Mouse (Mus musculus) lung, postnatal 4 days (tissue): ENCODE measurements around the gene Rassf2.
A peak's percentile ranks its signal among the peaks of the same experiment; 100 is the strongest.

Experiments used
- DNase-seq, 2 experiments: peaks; one replicate each; pipeline ENCODE4 v3.0.0; 2021

The Rassf2 gene

DNA sequence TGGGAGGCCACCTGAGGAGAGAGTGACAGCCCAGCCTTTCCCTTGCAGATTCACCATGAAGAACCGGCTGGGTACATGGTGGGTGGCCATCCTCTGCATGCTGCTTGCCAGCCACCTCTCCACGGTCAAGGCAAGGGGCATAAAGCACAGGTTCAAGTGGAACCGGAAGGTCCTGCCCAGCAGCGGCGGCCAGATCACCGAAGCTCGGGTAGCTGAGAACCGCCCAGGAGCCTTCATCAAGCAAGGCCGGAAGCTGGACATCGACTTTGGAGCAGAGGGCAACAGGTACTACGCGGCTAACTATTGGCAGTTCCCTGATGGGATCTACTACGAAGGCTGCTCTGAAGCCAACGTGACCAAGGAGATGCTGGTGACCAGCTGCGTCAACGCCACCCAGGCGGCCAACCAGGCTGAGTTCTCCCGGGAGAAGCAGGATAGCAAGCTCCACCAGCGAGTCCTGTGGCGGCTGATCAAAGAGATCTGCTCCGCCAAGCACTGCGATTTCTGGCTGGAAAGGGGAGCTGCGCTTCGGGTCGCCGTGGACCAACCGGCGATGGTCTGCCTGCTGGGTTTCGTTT is 77.0 kb downstream of the Rassf2 start:
- DNase-seq, result no peak

- DNase-seq, result peak in 1 of 2 experiments; percentile 8
These were observed 77.6 kb downstream of the Rassf2 start for GRCm38 (mm10) chr2:131952456-131952855.

DNA sequence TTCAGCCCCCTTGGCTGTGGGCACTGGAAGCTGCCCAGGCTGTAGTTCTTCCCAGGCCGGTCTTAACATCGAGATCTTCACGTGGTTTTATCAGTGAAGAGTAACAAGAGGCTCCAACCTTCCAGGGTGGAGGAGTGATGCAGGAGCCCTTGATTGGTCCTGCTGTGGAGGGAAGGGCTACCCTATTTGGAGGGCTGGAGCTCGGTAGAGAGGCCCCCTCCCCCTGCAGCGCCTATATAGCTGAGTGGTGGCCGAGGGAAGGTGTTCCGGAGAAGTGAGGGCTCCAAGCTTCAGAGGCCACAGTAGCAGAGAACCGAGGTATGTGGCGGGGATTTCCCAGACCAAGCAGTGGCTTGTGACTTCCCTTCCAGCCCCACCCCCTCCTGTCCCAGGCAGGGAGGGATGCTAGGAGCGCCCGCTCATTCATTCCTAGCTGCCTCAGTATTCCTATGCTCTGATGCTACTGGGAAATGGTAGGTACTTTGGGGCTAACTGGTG is 79.4 kb downstream of the Rassf2 start, which contains the start of gene Prnd:
Prnd (plus strand) TSS at position 264 of the 498 bp plus-strand sequence.
- peak; percentile 17 to 48 for DNase-seq

GRCm38 (mm10) chr2:131949767-131950597 is 80.1 kb downstream of the Rassf2 start:
- DNase-seq, result peak in 1 of 2 experiments; percentile 71

DNA sequence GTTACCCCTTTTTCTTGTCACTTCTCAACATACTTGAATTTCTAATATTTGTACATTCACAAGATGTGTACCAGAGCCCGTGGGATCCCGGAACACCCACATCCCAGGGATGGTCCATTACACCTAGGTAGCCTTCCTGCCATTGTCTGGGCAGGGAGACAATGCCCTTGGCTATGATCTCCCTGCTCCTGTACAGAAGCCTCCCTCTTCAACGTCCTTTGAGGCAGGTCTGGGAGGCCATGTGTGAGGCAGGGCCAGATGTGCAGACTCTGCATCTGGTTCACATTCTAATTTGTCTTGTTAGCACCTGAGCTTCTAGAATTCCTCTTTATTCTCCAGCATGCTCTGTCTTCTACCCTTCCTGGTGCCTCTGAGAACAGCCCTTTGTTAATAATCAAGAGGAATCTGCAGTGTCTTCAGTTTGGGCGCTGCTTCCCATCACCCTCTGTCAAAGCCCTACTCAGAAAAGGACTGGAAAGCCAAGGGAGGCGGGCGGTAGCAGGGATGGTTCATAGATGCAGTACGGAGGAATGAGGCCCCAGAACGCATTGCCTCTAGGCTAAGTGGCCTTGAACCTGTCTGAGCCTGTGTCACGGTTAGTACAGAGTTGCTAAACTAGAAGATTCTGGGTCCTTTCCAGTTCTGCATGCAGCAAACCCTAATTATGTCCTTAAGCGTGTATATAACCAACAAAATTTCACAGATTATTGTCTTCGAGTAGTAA is 81.0 kb downstream of the Rassf2 start:
- DNase-seq, result peak in 1 of 2 experiments; percentile 26

DNA sequence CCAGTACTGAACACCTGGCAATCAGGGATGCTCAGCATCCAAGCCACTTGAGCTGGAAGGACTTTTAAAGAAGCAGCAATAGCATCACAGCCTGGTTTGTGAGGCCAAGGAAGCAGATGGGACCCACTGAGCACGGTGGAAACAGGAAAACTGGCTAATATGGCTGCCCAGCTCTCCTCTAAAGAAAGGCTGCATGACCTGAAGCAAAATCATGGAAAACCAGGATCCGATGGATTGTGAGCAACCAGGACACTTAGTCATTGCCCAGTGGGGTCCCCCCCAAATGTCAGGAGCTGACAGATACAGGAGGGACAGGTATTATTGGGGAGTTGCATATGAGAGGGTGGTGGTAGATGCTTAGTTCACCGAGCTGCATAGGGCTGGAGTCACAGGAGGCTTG is 81.9 kb downstream of the Rassf2 start:
- peak in 1 of 2 experiments; percentile 7 for DNase-seq

DNA sequence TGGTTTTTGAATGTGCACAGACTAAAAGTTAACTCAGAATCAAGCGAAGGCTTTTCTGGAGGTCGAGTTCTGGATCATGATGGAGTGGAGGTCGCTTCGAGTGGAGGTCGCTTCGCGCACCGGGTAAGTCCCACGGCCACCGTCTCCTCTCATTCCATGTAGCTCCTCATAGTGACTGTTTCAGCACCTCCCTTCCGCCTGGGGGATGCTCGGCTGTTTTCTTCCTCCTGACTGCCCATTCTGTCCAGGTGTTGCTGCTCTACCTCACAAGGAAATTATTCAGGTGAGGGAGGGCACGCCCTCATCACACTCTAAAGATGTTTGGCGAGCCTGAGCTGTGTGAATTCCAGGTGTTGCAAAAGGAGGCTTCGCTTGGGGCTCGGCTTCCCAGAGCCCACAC is 83.7 kb downstream of the Rassf2 start:
- DNase-seq, result no peak

- peak in 1 of 2 experiments; percentile 14 for DNase-seq
These were observed 84.3 kb downstream of the Rassf2 start for GRCm38 (mm10) chr2:131945765-131946164.

- DNase-seq, result peak in 1 of 2 experiments; percentile 23
These were observed 84.8 kb downstream of the Rassf2 start for GRCm38 (mm10) chr2:131945225-131945624.

DNA sequence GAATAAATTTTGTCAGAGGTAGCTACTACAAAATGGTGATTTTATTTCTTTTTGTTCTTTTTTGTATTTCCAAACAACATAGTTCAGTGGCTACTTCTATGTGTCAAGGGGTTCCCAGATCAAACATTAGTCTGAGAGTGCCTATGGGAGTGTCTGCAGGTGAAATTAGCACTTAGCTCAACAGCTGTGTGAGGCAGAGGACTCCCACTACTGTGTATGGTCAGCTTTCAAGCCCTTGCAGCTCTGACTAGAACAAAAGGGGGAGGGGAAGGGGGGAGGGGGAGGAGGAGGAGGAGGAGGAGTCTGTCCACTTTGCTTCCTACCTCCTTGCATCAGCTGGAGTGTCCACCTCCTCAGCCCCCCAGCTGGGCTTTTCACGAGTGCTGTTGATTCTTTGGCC is 85.7 kb downstream of the Rassf2 start:
- peak; percentile 1 to 4 for DNase-seq

DNA sequence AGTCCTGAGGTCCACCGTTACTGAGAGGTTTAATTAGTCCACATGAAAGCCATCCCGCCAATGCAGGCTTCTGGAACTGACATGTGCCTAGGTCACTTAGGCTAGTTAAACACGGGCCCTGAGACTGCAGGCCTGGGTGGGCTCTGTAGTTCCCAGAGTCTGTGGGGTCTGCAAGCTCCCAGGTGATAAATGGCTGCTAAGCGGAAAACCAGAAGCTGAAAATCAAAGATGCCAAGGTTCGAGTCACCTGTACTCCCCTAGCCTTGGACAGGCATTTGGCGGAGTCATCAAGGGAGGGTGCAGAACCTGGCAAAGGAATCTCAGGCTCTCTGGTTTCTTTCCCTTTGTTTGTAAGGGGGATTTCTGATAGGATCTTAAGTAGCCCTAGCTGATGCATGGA is 88.6 kb downstream of the Rassf2 start:
- DNase-seq, result no peak

DNA sequence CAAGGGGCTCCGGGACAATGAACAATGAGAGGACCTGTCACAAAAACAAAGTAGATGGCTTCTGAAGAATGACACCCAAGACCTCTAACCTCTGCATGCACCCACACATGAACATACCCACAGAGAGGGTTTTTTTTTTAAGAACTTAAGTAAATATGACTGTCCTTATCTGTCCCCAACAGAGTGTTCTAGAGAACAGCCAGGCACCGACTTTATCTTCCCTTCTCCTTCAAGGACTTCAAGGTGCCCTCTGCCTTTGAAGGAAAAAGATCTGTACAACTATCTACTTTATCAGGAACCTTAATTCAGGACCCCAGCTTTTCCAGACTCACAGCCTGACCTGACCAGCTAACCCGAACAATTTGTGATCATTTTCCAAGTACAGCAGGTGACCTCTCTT is 89.6 kb downstream of the Rassf2 start:
- no peak for DNase-seq
